In the genomic region with DNA sequence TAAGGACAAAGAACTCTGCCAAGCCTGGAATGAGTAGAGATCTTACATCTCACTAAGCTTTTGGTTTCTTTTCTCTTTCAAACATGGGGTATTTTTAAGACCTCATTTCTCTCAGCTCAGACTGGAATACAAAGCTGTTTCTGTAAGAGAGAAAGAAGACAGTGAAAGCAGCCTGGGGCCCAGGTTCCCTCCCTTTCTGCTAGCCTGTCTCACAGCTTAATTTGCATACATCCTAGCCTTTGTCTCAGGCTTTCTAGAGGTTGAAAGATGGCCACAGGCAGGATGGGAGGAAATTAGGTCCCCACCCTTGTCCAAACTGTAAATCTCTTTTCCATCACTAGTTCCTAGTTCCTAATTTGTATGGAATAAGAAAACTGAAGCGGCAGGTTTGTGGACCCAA, we compare ENCODE assay signal across 16 mouse cellular contexts.
DNase-seq lines count a peak whose midpoint lies in the region; ATAC-seq lines count a peak whose summit lies in the region.
"Had no signal": no experiment of that assay in that cellular context is flagged by ENCODE, and none has a peak within 500 bp of the region (broad histone marks: within the 10 kb centered on the region; RNA-seq: fewer than 3 reads in every experiment).

No protein-coding gene starts in this region.

- H3K27me3 ChIP-seq in forebrain, embryonic 12.5 days, result no peaks in the 10 kb centered on the region
- H3K27me3 ChIP-seq in forebrain, embryonic 16.5 days (replicated peaks; ENCODE audit: control insufficient read depth, insufficient read depth, low read length), result no peaks in the 10 kb centered on the region
- 0 out of 2 replicates have a peak, but pooled peaks cover 7% of the 10 kb centered on the region for H3K27me3 ChIP-seq in midbrain, embryonic 12.5 days
- no peaks in the 10 kb centered on the region for H3K27me3 ChIP-seq in midbrain, embryonic 15.5 days (replicated peaks)
- H3K27me3 ChIP-seq in limb, embryonic 12.5 days, result no peaks in the 10 kb centered on the region

- DNase-seq in Muller cell, postnatal 12 days (ENCODE audit: inconsistent ontology term), result peak; percentile 20
- no peak for DNase-seq in cerebellum, adult 11 months
- DNase-seq in right cerebral cortex, postnatal 4 days, result no peak
- DNase-seq: adrenal gland, postnatal 25 days; B cell, adult 2 months; cerebellum, postnatal 25 days; gastrocnemius, postnatal 14 days; heart, postnatal 4 days; lung, postnatal 4 days; thymus, adult 2 months had no signal

- WGBS in forebrain, embryonic 12.5 days, result 39% methylated on average over 1 of the region's 1 CpGs
- 22% methylated on average over 1 of the region's 1 CpGs for WGBS in forebrain, embryonic 16.5 days
- 58% methylated on average over 1 of the region's 1 CpGs for WGBS in midbrain, embryonic 12.5 days
- 58% methylated on average over 1 of the region's 1 CpGs for WGBS in midbrain, embryonic 15.5 days
- WGBS in limb, embryonic 12.5 days, result 70% methylated on average over 1 of the region's 1 CpGs

- H3K9ac ChIP-seq in forebrain, embryonic 12.5 days, result no peak overlapping the region
- H3K9ac ChIP-seq in forebrain, embryonic 16.5 days (replicated peaks; ENCODE audit: low read depth, low read length), result no peak overlapping the region
- H3K9ac ChIP-seq in midbrain, embryonic 12.5 days (replicated peaks), result no peak overlapping the region
- H3K9ac ChIP-seq in midbrain, embryonic 15.5 days, result no peak overlapping the region
- no peak overlapping the region for H3K9ac ChIP-seq in limb, embryonic 12.5 days (replicated peaks)

- peak; percentile 27; the same call in 1 of the 2 replicates for ATAC-seq in forebrain, embryonic 12.5 days (ENCODE audit: low FRiP score)
- ATAC-seq in forebrain, embryonic 16.5 days, result no peak
- ATAC-seq in midbrain, embryonic 12.5 days (ENCODE audit: low FRiP score, low read depth), result peak; percentile 34; the same call in 1 of the 2 replicates
- no peak for ATAC-seq in midbrain, embryonic 15.5 days (replicated peaks)
- ATAC-seq in limb, embryonic 12.5 days (ENCODE audit: insufficient number of reproducible peaks, insufficient read depth, low FRiP score, low TSS enrichment, low read depth), result no peak
- ATAC-seq: intestine, embryonic 16.5 days had no signal

- no peaks in the 10 kb centered on the region for H3K36me3 ChIP-seq in forebrain, embryonic 12.5 days (replicated peaks)
- no peaks in the 10 kb centered on the region for H3K36me3 ChIP-seq in forebrain, embryonic 16.5 days (ENCODE audit: control insufficient read depth, insufficient read depth)
- H3K36me3 ChIP-seq in midbrain, embryonic 12.5 days, result no peaks in the 10 kb centered on the region
- H3K36me3 ChIP-seq in midbrain, embryonic 15.5 days (replicated peaks), result no peaks in the 10 kb centered on the region
- H3K36me3 ChIP-seq in limb, embryonic 12.5 days, result no peaks in the 10 kb centered on the region

- no peak overlapping the region for H3K4me2 ChIP-seq in forebrain, embryonic 12.5 days
- no peak overlapping the region for H3K4me2 ChIP-seq in forebrain, embryonic 16.5 days (ENCODE audit: low read length)
- H3K4me2 ChIP-seq in midbrain, embryonic 12.5 days (replicated peaks), result no peak overlapping the region
- no peak overlapping the region for H3K4me2 ChIP-seq in midbrain, embryonic 15.5 days
- no peak overlapping the region for H3K4me2 ChIP-seq in limb, embryonic 12.5 days

- H3K27ac ChIP-seq in forebrain, embryonic 12.5 days, result peak overlapping the region; percentile 73
- H3K27ac ChIP-seq in forebrain, embryonic 16.5 days (ENCODE audit: low read length), result no peak overlapping the region
- H3K27ac ChIP-seq in midbrain, embryonic 12.5 days (replicated peaks), result no peak overlapping the region
- no peak overlapping the region for H3K27ac ChIP-seq in midbrain, embryonic 15.5 days
- H3K27ac ChIP-seq in limb, embryonic 12.5 days, result peak overlapping the region; percentile 17; the same call in 1 of the 2 replicates

- H3K4me3 ChIP-seq in forebrain, embryonic 12.5 days (replicated peaks), result no peak overlapping the region
- no peak overlapping the region for H3K4me3 ChIP-seq in forebrain, embryonic 16.5 days (replicated peaks; ENCODE audit: low read length)
- H3K4me3 ChIP-seq in midbrain, embryonic 12.5 days, result no peak overlapping the region
- no peak overlapping the region for H3K4me3 ChIP-seq in midbrain, embryonic 15.5 days
- no peak overlapping the region for H3K4me3 ChIP-seq in limb, embryonic 12.5 days (replicated peaks)

- no peaks in the 10 kb centered on the region for H3K9me3 ChIP-seq in forebrain, embryonic 12.5 days
- no peaks in the 10 kb centered on the region for H3K9me3 ChIP-seq in forebrain, embryonic 16.5 days (ENCODE audit: control insufficient read depth, low read length)
- no peaks in the 10 kb centered on the region for H3K9me3 ChIP-seq in midbrain, embryonic 12.5 days
- H3K9me3 ChIP-seq in midbrain, embryonic 15.5 days, result no peaks in the 10 kb centered on the region
- no peaks in the 10 kb centered on the region for H3K9me3 ChIP-seq in limb, embryonic 12.5 days

- H3K4me1 ChIP-seq in forebrain, embryonic 12.5 days, result peaks cover 21% of the 10 kb centered on the region
- no peaks in the 10 kb centered on the region for H3K4me1 ChIP-seq in forebrain, embryonic 16.5 days (replicated peaks; ENCODE audit: control insufficient read depth, insufficient read depth, low read length)
- H3K4me1 ChIP-seq in midbrain, embryonic 12.5 days, result peaks cover 15% of the 10 kb centered on the region
- peaks cover 6% of the 10 kb centered on the region; the same call in 1 of the 2 replicates for H3K4me1 ChIP-seq in midbrain, embryonic 15.5 days
- peaks cover 33% of the 10 kb centered on the region for H3K4me1 ChIP-seq in limb, embryonic 12.5 days (replicated peaks)

Comparison
In these comparisons a context has a peak if more than half of its experiments do, and no peak if none do; other contexts are left out.
1. ATAC-seq: peak in forebrain, embryonic 12.5 days (single experiment) and midbrain, embryonic 12.5 days (single experiment); none in forebrain, embryonic 16.5 days (single experiment), midbrain, embryonic 15.5 days (single experiment) and limb, embryonic 12.5 days (single experiment).
2. H3K27ac ChIP-seq: peak in forebrain, embryonic 12.5 days (single experiment) and limb, embryonic 12.5 days (single experiment); none in forebrain, embryonic 16.5 days (single experiment), midbrain, embryonic 12.5 days (single experiment) and midbrain, embryonic 15.5 days (single experiment).